Mouse (Mus musculus) forebrain, embryonic 11.5 days (tissue): ENCODE measurements around the gene Rasgrp2. TPM values are rescaled to one million over a fixed set of nuclear protein-coding genes. Genes with fewer than 3 reads are reported as not detected.

Source experiments
- ATAC-seq: fragments of 200-750 bp; cut with Nextera tagmentation; replicated peaks from 2 replicates; pipeline ENCODE4 v1.8.0; 2017; ENCODE audit warnings: moderate TSS enrichment; ENCODE audit not compliant: low FRiP score
- DNase-seq: peaks from one replicate; pipeline ENCODE4 v3.0.0-alpha.2; 2017; ENCODE audit warnings: low spot score
- H3K27ac ChIP-seq: fragments of 300-500 bp; sonication (generic); 2 replicates; pipeline ENCODE4 v1.5.1; 2014; ENCODE audit warnings: low read depth, low read length
- H3K27me3 ChIP-seq: fragments of 300-500 bp; sonication (generic); 2 replicates; pipeline ENCODE4 v1.6.1; 2014; ENCODE audit warnings: mild to moderate bottlenecking, low read length, mixed read lengths; ENCODE audit not compliant: control insufficient read depth, insufficient read depth
- H3K36me3 ChIP-seq: fragments of 300-500 bp; sonication (generic); 2 replicates; pipeline ENCODE4 v1.6.1; 2014; ENCODE audit warnings: mild to moderate bottlenecking, low read length, moderate library complexity, mixed read lengths; ENCODE audit not compliant: control insufficient read depth, insufficient read depth
- H3K4me1 ChIP-seq: fragments of 300-500 bp; sonication (generic); replicated peaks from 2 replicates; pipeline ENCODE4 v1.6.1; 2014; ENCODE audit warnings: low read length, mixed read lengths; ENCODE audit not compliant: control insufficient read depth, insufficient read depth
- H3K4me2 ChIP-seq: fragments of 300-500 bp; sonication (generic); 2 replicates; pipeline ENCODE4 v1.6.1; 2014; ENCODE audit warnings: low read depth, mild to moderate bottlenecking, low read length, moderate library complexity, mixed read lengths; ENCODE audit not compliant: severe bottlenecking
- H3K4me3 ChIP-seq: fragments of 300-500 bp; sonication (generic); 2 replicates; pipeline ENCODE4 v1.5.1; 2014; ENCODE audit warnings: low read depth, low read length
- H3K9ac ChIP-seq: fragments of 300-500 bp; sonication (generic); 2 replicates; pipeline ENCODE4 v1.6.1; 2014; ENCODE audit warnings: low read length
- H3K9me3 ChIP-seq: fragments of 300-500 bp; sonication (generic); 2 replicates; pipeline ENCODE4 v1.6.1; 2016; ENCODE audit warnings: low read length, mixed read lengths; ENCODE audit not compliant: control insufficient read depth
- WGBS: fragments of 180-500 bp; shearing (Covaris S2); extraction: QIAGEN DNeasy Blood & Tissue Kit; methylation state at CpG from one replicate; pipeline ENCODE4 v1.1.7; 2014; 5-methylcytosine and 5-hydroxymethylcytosine counted together
- polyA plus RNA-seq: library from polyadenylated mRNA; unstranded; fragments of >200 nt; fragmentation: Nextera tagmentation; extraction: Ambion mirVana; gene quantifications from 2 replicates; pipeline ENCODE4 v1.2.1, GENCODE M21; 2014

Gene Rasgrp2
- polyA plus RNA-seq: 9.5 and 12.9 TPM in 2 replicates

GRCm38 (mm10) chr19:6399285-6400095, at the start of gene Rasgrp2:
Gene Rasgrp2 (plus strand): TSS chr19:6399340.
- peaks cover 16% of the 10 kb centered on the region for H3K27me3 ChIP-seq
- peaks cover 17% of the 10 kb centered on the region for H3K4me1 ChIP-seq
- no peak within 1 kb of the TSS for H3K27ac ChIP-seq
- peak within 1 kb of the TSS; percentile 100 for H3K4me2 ChIP-seq
- H3K9me3 ChIP-seq: no peaks in the 10 kb centered on the region
- DNase-seq: peak; percentile 78
- ATAC-seq: peak; percentile 18
- under 1% methylated on average over 80 of the region's 87 CpGs for WGBS
- no peaks in the 10 kb centered on the region for H3K36me3 ChIP-seq
- peak within 1 kb of the TSS; percentile 74 for H3K9ac ChIP-seq
- H3K4me3 ChIP-seq: peak within 1 kb of the TSS; percentile 63

GRCm38 (mm10) chr19:6351431-6352106, 47.6 kb upstream of the Rasgrp2 start:
- ATAC-seq (no peak), DNase-seq (no peak)
- 70% methylated on average over 14 of the region's 14 CpGs for WGBS
- Histone ChIP-seq H3K27ac (no peak overlapping the region), H3K4me2 (no peak overlapping the region), H3K9ac (no peak overlapping the region), H3K4me3 (no peak overlapping the region), H3K4me1 (no peaks in the 10 kb centered on the region), H3K9me3 (no peaks in the 10 kb centered on the region), H3K36me3 (no peaks in the 10 kb centered on the region; the same call in 1 of the 2 replicates), H3K27me3 (no peaks in the 10 kb centered on the region)

- Histone ChIP-seq H3K9me3 (no peaks in the 10 kb centered on the region), H3K4me1 (no peaks in the 10 kb centered on the region), H3K27me3 (no peaks in the 10 kb centered on the region), H3K4me3 (no peak overlapping the region), H3K4me2 (no peak overlapping the region), H3K27ac (no peak overlapping the region), H3K36me3 (no peaks in the 10 kb centered on the region; the same call in 1 of the 2 replicates), H3K9ac (no peak overlapping the region)
- DNase-seq (no peak), ATAC-seq (no peak)
- WGBS: 88% methylated on average over 2 of the region's 2 CpGs
These were observed 47.0 kb upstream of the Rasgrp2 start for GRCm38 (mm10) chr19:6352107-6352505.

GRCm38 (mm10) chr19:6354030-6354429, 45.1 kb upstream of the Rasgrp2 start:
- H3K4me3 ChIP-seq: no peak overlapping the region
- ATAC-seq (no peak), DNase-seq (no peak)
- 83% methylated on average over 7 of the region's 7 CpGs for WGBS
- no peak overlapping the region for H3K27ac ChIP-seq
- H3K9me3 ChIP-seq: no peaks in the 10 kb centered on the region
- no peaks in the 10 kb centered on the region for H3K27me3 ChIP-seq
- H3K4me2 ChIP-seq: no peak overlapping the region
- H3K36me3 ChIP-seq: no peaks in the 10 kb centered on the region; the same call in 1 of the 2 replicates
- no peak overlapping the region for H3K9ac ChIP-seq
- H3K4me1 ChIP-seq: no peaks in the 10 kb centered on the region

- Histone ChIP-seq H3K4me2 (no peak overlapping the region), H3K27ac (no peak overlapping the region), H3K9ac (no peak overlapping the region), H3K4me1 (peaks cover 5% of the 10 kb centered on the region; the same call in 1 of the 2 replicates), H3K36me3 (peaks cover 9% of the 10 kb centered on the region), H3K4me3 (no peak overlapping the region), H3K27me3 (no peaks in the 10 kb centered on the region), H3K9me3 (no peaks in the 10 kb centered on the region)
- 96% methylated on average over 3 of the region's 3 CpGs for WGBS
- DNase-seq (no peak), ATAC-seq (no peak)
These were observed 37.8 kb upstream of the Rasgrp2 start for GRCm38 (mm10) chr19:6361291-6361690.

DNA sequence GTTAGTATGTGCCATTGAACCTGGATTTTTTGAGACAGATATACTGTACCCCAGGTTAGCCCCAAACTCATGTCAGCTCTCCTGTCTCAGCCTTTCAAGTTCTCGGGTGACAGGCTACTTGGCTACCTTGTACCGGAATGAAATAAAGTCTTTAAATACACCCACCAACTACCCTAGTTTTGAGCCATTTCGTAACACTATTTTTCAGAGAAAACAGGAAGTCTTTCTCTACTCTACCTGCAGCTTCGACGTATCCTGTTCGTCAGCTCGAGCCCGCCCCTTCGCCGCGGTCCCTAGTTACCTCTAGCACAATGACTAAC, 36.1 kb upstream of the Rasgrp2 start:
- Histone ChIP-seq H3K36me3 (peaks cover 21% of the 10 kb centered on the region), H3K27me3 (no peaks in the 10 kb centered on the region), H3K9ac (peak overlapping the region; percentile 100), H3K27ac (peak overlapping the region; percentile 7; the same call in 1 of the 2 replicates), H3K4me2 (peak overlapping the region; percentile 55), H3K9me3 (no peaks in the 10 kb centered on the region), H3K4me3 (peak overlapping the region; percentile 99), H3K4me1 (peaks cover 9% of the 10 kb centered on the region)
- 1% methylated on average over 11 of the region's 11 CpGs for WGBS
- no peak for DNase-seq
- peak; percentile 4 for ATAC-seq

DNA sequence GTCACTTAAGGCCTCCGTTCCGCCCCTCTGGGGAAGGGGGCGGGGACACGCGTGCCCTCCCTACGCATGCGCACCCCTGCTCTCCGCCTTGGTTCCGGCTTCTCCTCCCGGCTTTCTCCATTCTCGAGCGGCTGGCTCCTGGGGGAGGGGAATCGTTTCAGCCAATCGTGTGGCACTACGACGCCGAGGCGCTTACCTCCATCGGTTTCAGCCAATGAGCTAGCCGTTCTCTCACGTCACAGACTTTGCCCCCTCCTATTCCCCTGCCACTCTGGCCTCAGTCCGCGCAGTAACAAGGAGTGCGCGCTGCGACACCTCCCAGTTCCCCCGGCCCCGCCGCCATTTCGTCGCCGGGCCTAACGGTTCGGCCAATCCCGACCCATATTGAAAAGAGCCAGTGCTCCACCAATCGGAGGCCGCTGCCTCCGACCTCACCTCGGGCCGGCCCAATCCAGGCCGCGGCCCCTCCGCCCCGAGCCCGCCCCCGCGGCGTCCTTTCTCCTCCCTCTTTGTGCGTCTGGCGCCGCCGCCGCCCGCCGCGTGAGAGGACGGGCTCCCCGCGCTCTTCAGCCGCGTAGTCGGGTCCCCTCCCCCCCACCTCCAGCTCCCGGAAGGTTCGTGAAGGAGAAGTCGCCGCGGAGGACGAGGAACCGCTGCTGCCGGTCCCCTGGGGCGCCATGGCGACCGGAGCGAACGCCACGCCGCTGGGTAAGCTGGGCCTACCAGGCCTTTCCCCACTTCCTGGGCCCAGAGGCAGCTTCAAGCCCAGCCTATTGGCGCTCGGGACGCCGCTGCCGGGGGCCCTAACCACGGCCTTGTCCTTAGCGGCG, 35.5 kb upstream of the Rasgrp2 start, which contains the start of gene Sf1:
Gene Sf1 (plus strand): TSS at position 280 of the 830 bp plus-strand sequence.
- ATAC-seq (peak; percentile 99), DNase-seq (peak; percentile 100)
- WGBS: under 1% methylated on average over 81 of the region's 85 CpGs
- Histone ChIP-seq H3K9ac (peak within 1 kb of the TSS; percentile 100), H3K36me3 (peaks cover 26% of the 10 kb centered on the region), H3K27me3 (no peaks in the 10 kb centered on the region), H3K9me3 (no peaks in the 10 kb centered on the region), H3K4me1 (peaks cover 9% of the 10 kb centered on the region), H3K4me3 (peak within 1 kb of the TSS; percentile 99), H3K4me2 (peak within 1 kb of the TSS; percentile 79), H3K27ac (peak within 1 kb of the TSS; percentile 97)

- peak; percentile 96 for DNase-seq
- no peaks in the 10 kb centered on the region for H3K27me3 ChIP-seq
- H3K36me3 ChIP-seq: peaks cover 26% of the 10 kb centered on the region
- H3K4me3 ChIP-seq: peak overlapping the region; percentile 99
- no peaks in the 10 kb centered on the region for H3K9me3 ChIP-seq
- H3K4me1 ChIP-seq: peaks cover 9% of the 10 kb centered on the region
- peak overlapping the region; percentile 97 for H3K27ac ChIP-seq
- peak overlapping the region; percentile 100 for H3K9ac ChIP-seq
- H3K4me2 ChIP-seq: peak overlapping the region; percentile 79
- WGBS: under 1% methylated on average over 55 of the region's 55 CpGs
- no peak for ATAC-seq
These were observed 34.8 kb upstream of the Rasgrp2 start for GRCm38 (mm10) chr19:6364317-6364725.
